Mouse (Mus musculus) left cerebral cortex, postnatal 4 days (tissue): Measurements from ENCODE around the gene Ccl17. TPM values are rescaled to one million over a fixed set of nuclear protein-coding genes. Genes with fewer than 3 reads are reported as not detected.

ENCODE experiments used
- DNase-seq: peaks from one replicate; pipeline ENCODE4 v3.0.0-alpha.2; 2022
- intact Hi-C: fragments of 180-260 bp; cut with DNase I; formaldehyde crosslinking; loops from one replicate; pipeline ENCODE4 v1.15.1; 2025
- total RNA-seq, 2 experiments: library from RNA; stranded (reverse); gene quantifications; 2 replicates each; pipeline ENCODE4 v1.2.3; 2021

The Ccl17 gene
- total RNA-seq, 2 experiments from 2014 or later: 2.4 to 2.8 TPM

- no peak for DNase-seq
- intact Hi-C loops: no loop called here
These were observed 22.4 kb upstream of the Ccl17 start for GRCm38 (mm10) chr8:94787524-94788501.

GRCm38 (mm10) chr8:94789256-94789955 is 20.8 kb upstream of the Ccl17 start:
- DNase-seq: no peak
- intact Hi-C loops: no loop called here

DNA sequence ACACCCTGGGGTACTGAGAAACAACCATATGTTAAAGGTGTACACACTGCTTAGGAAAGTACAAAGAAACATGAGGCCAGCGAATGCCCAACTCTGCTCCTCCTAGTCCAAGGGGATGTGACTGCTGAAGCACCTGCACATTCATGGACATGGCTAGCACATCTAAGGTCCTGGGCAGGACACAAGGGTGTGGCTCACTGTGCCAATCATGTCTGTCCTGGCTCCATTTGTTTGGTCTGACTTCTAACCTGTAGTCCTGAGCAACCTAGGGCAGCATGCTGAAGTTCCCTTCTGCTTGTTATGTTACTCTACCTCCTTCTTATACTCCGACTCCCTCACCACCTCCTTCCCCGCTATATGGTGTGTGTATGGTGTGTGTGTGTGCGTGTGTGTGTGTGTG is 15.9 kb upstream of the Ccl17 start:
- intact Hi-C loops: no loop called here
- no peak for DNase-seq

- intact Hi-C loops: no loop called here
- DNase-seq: no peak
These were observed 15.5 kb upstream of the Ccl17 start for GRCm38 (mm10) chr8:94794782-94795181.

GRCm38 (mm10) chr8:94800278-94800968 is 9.8 kb upstream of the Ccl17 start:
- DNase-seq: no peak
- intact Hi-C loops: no loop called here

GRCm38 (mm10) chr8:94801293-94802095 is 8.8 kb upstream of the Ccl17 start:
- DNase-seq: no peak
- intact Hi-C loops: no loop called here

GRCm38 (mm10) chr8:94802375-94802774 is 7.9 kb upstream of the Ccl17 start:
- intact Hi-C loops: no loop called here
- no peak for DNase-seq

- intact Hi-C loops: no loop called here
- DNase-seq: no peak
These were observed 6.7 kb upstream of the Ccl17 start for GRCm38 (mm10) chr8:94803551-94803950.

- intact Hi-C loops: no loop called here
- DNase-seq: no peak
These were observed 5.5 kb upstream of the Ccl17 start for GRCm38 (mm10) chr8:94804546-94805340.

GRCm38 (mm10) chr8:94805811-94806210 is 4.4 kb upstream of the Ccl17 start:
- intact Hi-C loops: no loop called here
- no peak for DNase-seq

GRCm38 (mm10) chr8:94807506-94807905 is 2.7 kb upstream of the Ccl17 start:
- DNase-seq: no peak
- intact Hi-C loops: no loop called here

GRCm38 (mm10) chr8:94808372-94808771 is 1.9 kb upstream of the Ccl17 start:
- DNase-seq: no peak
- intact Hi-C loops: no loop called here

DNA sequence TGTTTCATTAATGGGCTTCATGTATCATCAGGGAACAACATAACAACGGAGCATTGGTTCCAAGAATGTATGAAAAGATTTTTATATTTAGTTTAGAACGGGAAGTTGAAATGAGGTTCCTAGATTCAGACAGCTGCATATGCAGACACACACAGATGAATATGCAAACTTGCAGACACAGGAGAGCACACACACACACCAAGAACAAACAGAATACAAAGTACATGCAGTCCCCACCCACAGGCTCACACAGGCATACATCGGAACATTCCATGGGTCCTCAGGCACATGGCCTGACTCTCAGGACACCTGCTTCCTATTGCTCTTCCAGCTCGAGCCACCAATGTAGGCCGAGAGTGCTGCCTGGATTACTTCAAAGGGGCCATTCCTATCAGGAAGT is 602 bp downstream of the Ccl17 start:
- no peak for DNase-seq
- intact Hi-C loops: no loop called here

DNA sequence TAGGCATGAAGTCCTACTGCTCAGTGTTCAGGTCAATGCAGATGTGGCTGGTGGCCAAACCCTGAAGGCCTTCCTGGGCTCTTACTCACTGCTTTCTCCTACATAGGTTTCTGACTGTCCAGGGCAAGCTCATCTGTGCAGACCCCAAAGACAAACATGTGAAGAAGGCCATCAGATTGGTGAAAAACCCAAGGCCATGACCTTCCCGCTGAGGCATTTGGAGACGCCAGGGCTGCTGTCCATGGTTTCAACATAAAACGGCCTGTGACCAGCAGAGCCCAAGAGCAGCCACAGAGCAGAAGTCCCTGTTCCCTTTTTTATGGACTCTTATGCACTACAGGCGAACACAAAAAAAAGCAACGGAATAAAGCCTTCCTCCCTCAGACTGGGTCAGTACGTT is 1.4 kb downstream of the Ccl17 start:
- DNase-seq: no peak
- intact Hi-C loops: loop anchor here (2.0 kb wide), 1 partner anchor 107 kb away; no protein-coding TSS in a partner anchor

DNA sequence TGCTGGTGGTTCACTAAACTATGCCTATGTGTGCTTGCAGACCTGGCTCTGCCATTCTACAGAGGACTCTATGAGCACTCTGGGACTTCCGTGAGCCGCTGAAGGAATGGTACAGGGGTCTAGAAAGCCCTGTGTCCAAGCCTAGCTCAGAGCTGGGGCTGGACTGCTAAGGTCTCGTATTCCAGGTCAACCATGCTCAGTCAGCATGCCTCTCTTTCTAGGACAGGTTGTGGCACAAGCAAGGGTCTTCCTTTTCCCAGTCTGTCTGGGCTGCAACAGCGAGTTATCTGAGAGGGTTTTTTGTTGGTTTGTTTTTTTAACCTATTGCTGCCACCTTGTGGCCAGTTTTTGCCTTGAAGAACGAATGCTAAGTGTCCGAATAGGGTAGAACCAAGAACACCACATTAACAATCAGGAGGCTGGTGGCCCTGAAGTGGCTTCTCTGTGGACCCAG is 2.4 kb downstream of the Ccl17 start:
- DNase-seq: peak; percentile 86

GRCm38 (mm10) chr8:94814556-94814955 is 4.3 kb downstream of the Ccl17 start:
- peak; percentile 27 for DNase-seq
- intact Hi-C loops: no loop called here

More for the DNA sequence above, 2.4 kb downstream of the Ccl17 start:
- intact Hi-C loops: loop anchor here (2.0 kb wide), 1 partner anchor 108 kb away; no protein-coding TSS in a partner anchor

DNA sequence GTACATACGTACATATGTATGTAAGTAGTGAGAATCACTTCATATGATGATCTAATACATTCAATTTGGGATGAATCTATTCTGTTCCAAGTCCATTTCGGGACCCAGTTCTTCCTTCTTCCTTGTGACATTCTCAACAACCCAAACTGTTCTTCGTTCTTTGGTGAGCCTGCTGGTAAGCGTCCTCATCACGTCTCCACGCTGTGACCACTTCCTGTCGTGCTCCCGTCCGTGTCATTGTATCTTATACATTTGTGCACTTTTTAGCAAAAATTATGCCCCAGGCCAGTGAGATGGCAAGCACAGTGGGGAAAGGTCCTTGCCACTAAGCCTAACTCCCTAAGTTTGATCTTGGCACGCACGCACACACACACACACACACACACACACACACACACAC is 7.7 kb downstream of the Ccl17 start:
- DNase-seq: no peak
- intact Hi-C loops: no loop called here

DNA sequence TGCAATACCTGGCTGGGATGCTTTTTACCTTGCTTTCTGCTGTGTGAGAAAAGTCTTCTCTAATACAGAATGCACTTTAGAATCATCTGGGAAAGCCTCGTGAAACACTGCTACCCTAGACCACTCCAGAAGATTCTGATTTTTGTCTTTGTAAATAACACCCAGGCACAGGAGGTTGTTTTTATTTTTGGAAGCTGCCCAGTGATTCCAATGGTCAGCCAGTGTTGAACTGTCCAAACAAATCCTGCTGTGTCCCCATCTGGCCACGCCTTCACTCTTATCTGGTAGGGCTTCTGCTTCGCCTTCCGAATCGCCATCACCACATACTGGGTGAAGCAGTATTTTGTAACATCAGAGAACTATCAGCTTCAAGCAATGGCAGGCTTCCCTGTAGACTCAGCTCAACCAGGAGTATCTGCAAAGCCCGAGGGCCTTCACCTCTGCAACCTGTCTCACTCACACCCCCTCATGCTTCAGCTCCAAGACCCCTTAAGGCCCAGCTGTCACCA is 9.5 kb downstream of the Ccl17 start:
- intact Hi-C loops: no loop called here
- DNase-seq: no peak

- DNase-seq: no peak
- intact Hi-C loops: no loop called here
These were observed 10.3 kb downstream of the Ccl17 start for GRCm38 (mm10) chr8:94820553-94820952.
